Mouse (Mus musculus) heart, embryonic 15.5 days (tissue): ENCODE results near the gene Sh3tc1. TPM values are rescaled to one million over a fixed set of nuclear protein-coding genes. Genes with fewer than 3 reads are reported as not detected.

Source experiments
- ATAC-seq: fragments of 200-750 bp; cut with Nextera tagmentation; replicated peaks from 2 replicates; pipeline ENCODE4 v1.8.0; 2017; ENCODE audit warnings: low read depth, moderate TSS enrichment; ENCODE audit not compliant: insufficient number of reproducible peaks, insufficient read depth, low FRiP score
- H3K27ac ChIP-seq: fragments of 300-500 bp; sonication (generic); 2 replicates; pipeline ENCODE4 v1.5.1; 2015; ENCODE audit warnings: mild to moderate bottlenecking, inconsistent platforms
- H3K27me3 ChIP-seq: fragments of 300-500 bp; sonication (generic); 2 replicates; pipeline ENCODE4 v1.6.1; 2015; ENCODE audit warnings: inconsistent platforms
- H3K36me3 ChIP-seq: fragments of 300-500 bp; sonication (generic); 2 replicates; pipeline ENCODE4 v1.6.1; 2015; ENCODE audit warnings: mild to moderate bottlenecking, inconsistent platforms
- H3K4me1 ChIP-seq: fragments of 300-500 bp; sonication (generic); replicated peaks from 2 replicates; pipeline ENCODE4 v1.6.1; 2015; ENCODE audit warnings: inconsistent platforms
- H3K4me2 ChIP-seq: fragments of 300-500 bp; sonication (generic); 2 replicates; pipeline ENCODE4 v1.6.1; 2015; ENCODE audit warnings: inconsistent platforms, mild to moderate bottlenecking, moderate library complexity
- H3K4me3 ChIP-seq: fragments of 300-500 bp; sonication (generic); 2 replicates; pipeline ENCODE4 v1.5.1; 2015; ENCODE audit warnings: mild to moderate bottlenecking, inconsistent platforms
- H3K9ac ChIP-seq: fragments of 300-500 bp; sonication (generic); 2 replicates; pipeline ENCODE4 v1.6.1; 2015; ENCODE audit warnings: mild to moderate bottlenecking, inconsistent platforms
- H3K9me3 ChIP-seq: fragments of 300-500 bp; sonication (generic); replicated peaks from 2 replicates; pipeline ENCODE4 v1.6.1; 2016; ENCODE audit warnings: inconsistent platforms
- WGBS: fragments of 180-500 bp; shearing (Covaris S2); methylation state at CpG from one replicate; pipeline ENCODE4 v1.1.7; 2015; ENCODE audit warnings: mixed read lengths; 5-methylcytosine and 5-hydroxymethylcytosine counted together
- polyA plus RNA-seq: library from polyadenylated mRNA; unstranded; fragments of >200 nt; fragmentation: Nextera tagmentation; extraction: Ambion mirVana; gene quantifications from 2 replicates; pipeline ENCODE4 v1.2.1, GENCODE M21; 2015

The Sh3tc1 gene
- polyA plus RNA-seq, 1 experiment from 2014 or later = 8.6 TPM

GRCm38 (mm10) chr5:35659503-35659902 is 80.3 kb downstream of the Sh3tc1 start:
- Histone ChIP-seq H3K9me3 (no peaks in the 10 kb centered on the region), H3K36me3 (no peaks in the 10 kb centered on the region), H3K4me3 (no peak overlapping the region), H3K4me1 (peaks cover 14% of the 10 kb centered on the region), H3K27me3 (no peaks in the 10 kb centered on the region), H3K27ac (no peak overlapping the region), H3K4me2 (no peak overlapping the region), H3K9ac (no peak overlapping the region)
- ATAC-seq = no peak
- WGBS = 60% methylated on average over 3 of the region's 3 CpGs

GRCm38 (mm10) chr5:35655753-35656485 is 83.9 kb downstream of the Sh3tc1 start:
- no peaks in the 10 kb centered on the region for H3K36me3 ChIP-seq
- no peak overlapping the region for H3K4me2 ChIP-seq
- no peaks in the 10 kb centered on the region for H3K9me3 ChIP-seq
- no peak overlapping the region for H3K9ac ChIP-seq
- H3K27me3 ChIP-seq = no peaks in the 10 kb centered on the region
- H3K4me3 ChIP-seq = no peak overlapping the region
- no peak overlapping the region for H3K27ac ChIP-seq
- H3K4me1 ChIP-seq = 0 out of 2 replicates have a peak, but pooled peaks cover 5% of the 10 kb centered on the region
- no peak for ATAC-seq
- 82% methylated on average over 10 of the region's 10 CpGs for WGBS

GRCm38 (mm10) chr5:35653743-35654395 is 85.9 kb downstream of the Sh3tc1 start:
- Histone ChIP-seq H3K36me3 (no peaks in the 10 kb centered on the region), H3K4me1 (no peaks in the 10 kb centered on the region), H3K27me3 (no peaks in the 10 kb centered on the region), H3K27ac (no peak overlapping the region), H3K4me3 (no peak overlapping the region), H3K4me2 (no peak overlapping the region), H3K9me3 (no peaks in the 10 kb centered on the region), H3K9ac (no peak overlapping the region)
- 74% methylated on average over 9 of the region's 9 CpGs for WGBS
- ATAC-seq = no peak

GRCm38 (mm10) chr5:35652872-35653271 is 86.9 kb downstream of the Sh3tc1 start:
- WGBS = 84% methylated on average over 13 of the region's 13 CpGs
- Histone ChIP-seq H3K4me1 (no peaks in the 10 kb centered on the region), H3K4me2 (no peak overlapping the region), H3K27ac (no peak overlapping the region), H3K27me3 (no peaks in the 10 kb centered on the region), H3K9ac (no peak overlapping the region), H3K9me3 (no peaks in the 10 kb centered on the region), H3K4me3 (no peak overlapping the region), H3K36me3 (no peaks in the 10 kb centered on the region)
- ATAC-seq = no peak

GRCm38 (mm10) chr5:35652319-35652718 is 87.5 kb downstream of the Sh3tc1 start:
- 69% methylated on average over 3 of the region's 3 CpGs for WGBS
- no peaks in the 10 kb centered on the region for H3K27me3 ChIP-seq
- no peak for ATAC-seq

GRCm38 (mm10) chr5:35648230-35648629 is 91.6 kb downstream of the Sh3tc1 start:
- Histone ChIP-seq H3K4me1 (peaks cover 9% of the 10 kb centered on the region), H3K4me2 (no peak overlapping the region), H3K9ac (no peak overlapping the region), H3K4me3 (no peak overlapping the region), H3K27ac (no peak overlapping the region), H3K36me3 (no peaks in the 10 kb centered on the region), H3K9me3 (no peaks in the 10 kb centered on the region), H3K27me3 (no peaks in the 10 kb centered on the region)
- ATAC-seq = no peak
- 49% methylated on average over 2 of the region's 2 CpGs for WGBS

More at GRCm38 (mm10) chr5:35652319-35652718, 87.5 kb downstream of the Sh3tc1 start:
- Histone ChIP-seq H3K36me3 (no peaks in the 10 kb centered on the region), H3K4me1 (no peaks in the 10 kb centered on the region), H3K4me3 (no peak overlapping the region), H3K4me2 (no peak overlapping the region), H3K27ac (no peak overlapping the region), H3K9ac (no peak overlapping the region), H3K9me3 (no peaks in the 10 kb centered on the region)

GRCm38 (mm10) chr5:35647562-35647961 is 92.2 kb downstream of the Sh3tc1 start:
- Histone ChIP-seq H3K27me3 (no peaks in the 10 kb centered on the region), H3K4me3 (no peak overlapping the region), H3K9ac (no peak overlapping the region), H3K4me1 (peaks cover 9% of the 10 kb centered on the region), H3K9me3 (no peaks in the 10 kb centered on the region), H3K27ac (no peak overlapping the region), H3K4me2 (no peak overlapping the region), H3K36me3 (no peaks in the 10 kb centered on the region)
- WGBS = 67% methylated on average over 4 of the region's 4 CpGs
- 0 out of 2 replicates have a peak, but pooled peaks have one; percentile 27 for ATAC-seq

Other genes starting within 250 kb of the Sh3tc1 start
- gene Cpz, start 214.3 kb downstream of the Sh3tc1 start, polyA plus RNA-seq = 7.4 and 11.5 TPM in 2 replicates
- 4.2 and 5.5 TPM in 2 replicates for gene Trmt44, start 164.9 kb downstream of the Sh3tc1 start, polyA plus RNA-seq
- gene Acox3, start 156.9 kb downstream of the Sh3tc1 start, polyA plus RNA-seq = 9.9 and 11.7 TPM in 2 replicates
- 14.7 and 22.2 TPM in 2 replicates for gene Htra3, start 60.2 kb downstream of the Sh3tc1 start, polyA plus RNA-seq
- 4.3 and 5.3 TPM in 2 replicates for gene Ablim2, start 17.9 kb upstream of the Sh3tc1 start, polyA plus RNA-seq
- 22.6 and 27.1 TPM in 2 replicates for gene Afap1, start 153.3 kb upstream of the Sh3tc1 start, polyA plus RNA-seq